Mouse (Mus musculus) liver, adult 2 months (tissue): ENCODE results near the gene Gm45140.

Experiments used
- CTCF ChIP-seq: fragments of 200-500 bp; IDR thresholded peaks from 2 replicates; pipeline ENCODE4 v1.5.1; 2011; ENCODE audit warnings: low read depth, low read length, control low read depth
- POLR2A ChIP-seq: fragments of 200-500 bp; IDR thresholded peaks from 2 replicates; pipeline ENCODE4 v1.6.1; 2011; ENCODE audit warnings: low read length, control low read depth; ENCODE audit not compliant: insufficient read depth; ENCODE audit errors: extremely low read depth

DNA sequence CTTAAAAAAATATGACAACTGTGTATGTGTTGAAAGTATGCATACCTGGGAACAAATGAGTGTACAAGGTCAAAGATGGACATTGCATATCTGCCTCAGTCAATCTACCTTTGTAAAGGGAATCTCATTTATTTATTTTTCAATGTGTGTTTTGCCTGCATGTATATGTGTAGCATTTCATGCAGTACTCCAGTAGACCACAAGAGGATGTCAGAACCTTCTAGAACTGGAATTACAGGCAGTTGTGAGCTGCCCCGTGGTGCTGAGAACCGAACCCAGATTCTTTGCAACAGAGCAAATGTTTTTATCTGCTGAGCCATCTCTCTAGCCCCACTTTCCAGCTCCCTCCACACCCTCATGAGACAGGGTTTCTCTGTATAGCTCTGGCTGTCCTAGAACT, 38.4 kb upstream of the Gm45140 start:
- no peak for TF ChIP-seq POLR2A
- TF ChIP-seq CTCF, result no peak
